Mouse (Mus musculus): Measurements from ENCODE around the gene Farp1. TPM values are rescaled to one million over a fixed set of nuclear protein-coding genes. Genes with fewer than 3 reads are reported as not detected.

Gene Farp1
- polyA plus RNA-seq, 1 experiment from 2014 or later: 36.1 TPM

DNA sequence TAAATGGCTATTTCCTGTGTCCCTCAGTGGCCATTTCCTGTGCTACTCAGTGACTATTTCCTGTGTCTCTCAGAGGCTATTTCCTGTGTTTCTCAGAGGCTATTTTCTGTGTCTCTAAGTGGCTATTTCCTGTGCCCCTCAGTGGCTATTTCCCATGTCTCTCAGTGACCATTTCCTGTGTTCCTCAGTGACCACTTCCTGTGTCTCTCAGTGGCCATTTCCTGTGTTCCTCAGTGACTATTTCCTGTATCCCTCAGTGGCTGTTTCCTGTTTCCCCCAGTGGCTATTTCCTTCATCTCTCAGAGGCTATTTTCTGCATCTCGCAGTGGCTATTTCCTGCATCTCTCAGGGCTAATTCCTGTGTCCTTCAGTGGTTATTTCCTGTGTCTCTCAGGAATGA lies 129.9 kb downstream of the Farp1 start:
- 78% methylated on average over 1 of the region's 1 CpGs for whole genome bisulfite sequencing

DNA sequence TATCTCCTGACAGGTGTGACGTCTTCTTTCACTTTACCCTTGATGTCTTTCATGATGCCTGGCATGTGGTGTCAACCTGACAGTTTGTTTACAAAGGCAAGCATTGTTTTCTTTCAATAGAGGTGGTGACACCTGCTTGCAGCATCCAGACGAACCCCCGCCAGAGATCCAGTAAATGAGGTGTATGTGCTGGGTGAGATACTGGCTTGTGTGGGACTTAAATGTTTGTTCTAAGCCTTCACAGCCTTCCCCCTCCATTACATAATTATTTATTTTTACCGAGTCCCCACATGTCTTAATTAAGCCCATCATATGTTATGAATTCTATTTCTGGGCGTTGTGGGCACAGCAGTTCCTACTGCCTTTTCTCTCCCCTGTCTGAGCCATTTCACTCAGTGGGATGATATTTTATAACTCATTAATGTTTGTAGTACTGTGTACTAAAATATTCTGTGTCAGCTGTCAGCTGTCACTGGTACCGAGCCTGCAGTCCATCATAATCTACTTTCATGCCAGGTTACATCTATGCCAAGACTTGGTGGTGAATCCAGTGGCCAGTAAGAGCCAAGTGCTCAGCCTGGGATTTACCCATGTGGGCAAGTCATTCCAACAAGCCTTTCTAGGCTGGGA lies 130.5 kb downstream of the Farp1 start:
- DNase-seq (ENCODE audit: low spot score): no peak
- Histone ChIP-seq H3K4me1 (peaks cover 50% of the 10 kb centered on the region), H3K36me3 (no peaks in the 10 kb centered on the region; the same call in 1 of the 2 replicates), H3K27me3 (ENCODE audit: insufficient read depth, poor library complexity, severe bottlenecking) (no peaks in the 10 kb centered on the region), H3K27ac (no peak overlapping the region), H3K9me3 (no peaks in the 10 kb centered on the region), H3K4me3 (no peak overlapping the region)
- 75% methylated on average over 6 of the region's 6 CpGs for WGBS

More for the DNA sequence above, 129.9 kb downstream of the Farp1 start:
- no peaks in the 10 kb centered on the region for H3K27me3 ChIP-seq (ENCODE audit: insufficient read depth, poor library complexity, severe bottlenecking)
- no peaks in the 10 kb centered on the region; the same call in 1 of the 2 replicates for H3K36me3 ChIP-seq
- peaks cover 48% of the 10 kb centered on the region for H3K4me1 ChIP-seq
- H3K9me3 ChIP-seq: no peaks in the 10 kb centered on the region
- no peak for DNase-seq (ENCODE audit: low spot score)
- H3K4me3 ChIP-seq: no peak overlapping the region
- H3K27ac ChIP-seq: peak overlapping the region; percentile 67

- no peaks in the 10 kb centered on the region; the same call in 1 of the 2 replicates for H3K36me3 ChIP-seq
- no peak for DNase-seq (ENCODE audit: low spot score)
- no peaks in the 10 kb centered on the region for H3K9me3 ChIP-seq
- H3K4me1 ChIP-seq: peaks cover 48% of the 10 kb centered on the region
- 67% methylated on average over 7 of the region's 7 CpGs for WGBS
- peak overlapping the region; percentile 48; the same call in 1 of the 2 replicates for H3K27ac ChIP-seq
- H3K27me3 ChIP-seq (ENCODE audit: insufficient read depth, poor library complexity, severe bottlenecking): no peaks in the 10 kb centered on the region
- no peak overlapping the region for H3K4me3 ChIP-seq
Measured at GRCm38 (mm10) chr14:121166038-121166436, 131.0 kb downstream of the Farp1 start.

- peaks cover 45% of the 10 kb centered on the region for H3K4me1 ChIP-seq
- H3K36me3 ChIP-seq: no peaks in the 10 kb centered on the region; the same call in 1 of the 2 replicates
- 76% methylated on average over 3 of the region's 3 CpGs for WGBS
- DNase-seq (ENCODE audit: low spot score): no peak
- no peak overlapping the region for H3K27ac ChIP-seq
- H3K9me3 ChIP-seq: no peaks in the 10 kb centered on the region
- H3K4me3 ChIP-seq: no peak overlapping the region
- H3K27me3 ChIP-seq (ENCODE audit: insufficient read depth, poor library complexity, severe bottlenecking): no peaks in the 10 kb centered on the region
Measured at GRCm38 (mm10) chr14:121168716-121169115, 133.7 kb downstream of the Farp1 start.

- no peak for DNase-seq (ENCODE audit: low spot score)
- Histone ChIP-seq H3K4me3 (no peak overlapping the region), H3K9me3 (no peaks in the 10 kb centered on the region), H3K4me1 (peaks cover 40% of the 10 kb centered on the region), H3K27ac (no peak overlapping the region), H3K36me3 (0 out of 2 replicates have a peak, but pooled peaks cover 2% of the 10 kb centered on the region), H3K27me3 (ENCODE audit: insufficient read depth, poor library complexity, severe bottlenecking) (no peaks in the 10 kb centered on the region)
- WGBS: 56% methylated on average over 9 of the region's 9 CpGs
Measured at GRCm38 (mm10) chr14:121170321-121170720, 135.3 kb downstream of the Farp1 start.

GRCm38 (mm10) chr14:121172065-121173036 lies 137.4 kb downstream of the Farp1 start:
- no peak overlapping the region for H3K4me3 ChIP-seq
- H3K36me3 ChIP-seq: 0 out of 2 replicates have a peak, but pooled peaks cover 4% of the 10 kb centered on the region
- H3K4me1 ChIP-seq: peaks cover 26% of the 10 kb centered on the region
- H3K9me3 ChIP-seq: no peaks in the 10 kb centered on the region
- H3K27ac ChIP-seq: no peak overlapping the region
- no peak for DNase-seq (ENCODE audit: low spot score)
- WGBS: 78% methylated on average over 19 of the region's 19 CpGs
- H3K27me3 ChIP-seq (ENCODE audit: insufficient read depth, poor library complexity, severe bottlenecking): no peaks in the 10 kb centered on the region

GRCm38 (mm10) chr14:121175385-121175784 lies 140.4 kb downstream of the Farp1 start:
- H3K27ac ChIP-seq: no peak overlapping the region
- H3K4me1 ChIP-seq: peaks cover 21% of the 10 kb centered on the region
- no peak for DNase-seq (ENCODE audit: low spot score)
- no peaks in the 10 kb centered on the region for H3K27me3 ChIP-seq (ENCODE audit: insufficient read depth, poor library complexity, severe bottlenecking)
- H3K4me3 ChIP-seq: no peak overlapping the region
- H3K9me3 ChIP-seq: no peaks in the 10 kb centered on the region
- 65% methylated on average over 9 of the region's 9 CpGs for WGBS
- 0 out of 2 replicates have a peak, but pooled peaks cover 4% of the 10 kb centered on the region for H3K36me3 ChIP-seq

- peaks cover 23% of the 10 kb centered on the region for H3K4me1 ChIP-seq
- H3K27ac ChIP-seq: no peak overlapping the region
- DNase-seq (ENCODE audit: low spot score): no peak
- no peaks in the 10 kb centered on the region for H3K9me3 ChIP-seq
- H3K27me3 ChIP-seq (ENCODE audit: insufficient read depth, poor library complexity, severe bottlenecking): no peaks in the 10 kb centered on the region
- 77% methylated on average over 4 of the region's 4 CpGs for WGBS
- no peak overlapping the region for H3K4me3 ChIP-seq
- H3K36me3 ChIP-seq: 0 out of 2 replicates have a peak, but pooled peaks cover 4% of the 10 kb centered on the region
Measured at GRCm38 (mm10) chr14:121175861-121176260, 140.9 kb downstream of the Farp1 start.

GRCm38 (mm10) chr14:121177907-121178306 lies 142.9 kb downstream of the Farp1 start:
- Histone ChIP-seq H3K9me3 (no peaks in the 10 kb centered on the region), H3K4me1 (peaks cover 21% of the 10 kb centered on the region; the same call in 1 of the 2 replicates), H3K27me3 (ENCODE audit: insufficient read depth, poor library complexity, severe bottlenecking) (no peaks in the 10 kb centered on the region), H3K36me3 (0 out of 2 replicates have a peak, but pooled peaks cover 4% of the 10 kb centered on the region), H3K4me3 (no peak overlapping the region), H3K27ac (no peak overlapping the region)
- 85% methylated on average over 6 of the region's 6 CpGs for WGBS
- DNase-seq (ENCODE audit: low spot score): no peak

DNA sequence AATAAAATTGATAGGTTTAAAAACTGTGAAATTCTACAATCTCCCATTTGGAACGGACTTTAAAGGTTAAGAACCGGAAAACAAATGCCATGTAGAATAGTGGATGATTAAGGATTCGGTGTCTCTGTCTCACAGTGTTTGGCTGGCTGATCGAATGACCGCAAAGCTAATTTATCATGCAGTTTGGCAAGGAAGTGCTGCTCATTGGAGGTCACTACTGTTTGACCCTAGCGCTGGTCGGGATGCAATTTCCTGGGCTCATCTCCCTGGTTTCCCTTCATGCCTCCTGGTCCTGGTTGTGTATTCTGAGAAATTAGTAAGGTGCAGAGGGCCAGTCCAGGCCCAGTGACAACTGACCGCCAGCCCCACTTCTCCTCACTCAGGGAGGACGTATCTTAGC lies 145.6 kb downstream of the Farp1 start:
- Histone ChIP-seq H3K27me3 (ENCODE audit: insufficient read depth, poor library complexity, severe bottlenecking) (no peaks in the 10 kb centered on the region), H3K4me3 (no peak overlapping the region), H3K27ac (no peak overlapping the region), H3K9me3 (no peaks in the 10 kb centered on the region), H3K36me3 (0 out of 2 replicates have a peak, but pooled peaks cover 4% of the 10 kb centered on the region), H3K4me1 (peaks cover 16% of the 10 kb centered on the region; the same call in 1 of the 2 replicates)
- 80% methylated on average over 9 of the region's 9 CpGs for WGBS
- DNase-seq (ENCODE audit: low spot score): no peak

DNA sequence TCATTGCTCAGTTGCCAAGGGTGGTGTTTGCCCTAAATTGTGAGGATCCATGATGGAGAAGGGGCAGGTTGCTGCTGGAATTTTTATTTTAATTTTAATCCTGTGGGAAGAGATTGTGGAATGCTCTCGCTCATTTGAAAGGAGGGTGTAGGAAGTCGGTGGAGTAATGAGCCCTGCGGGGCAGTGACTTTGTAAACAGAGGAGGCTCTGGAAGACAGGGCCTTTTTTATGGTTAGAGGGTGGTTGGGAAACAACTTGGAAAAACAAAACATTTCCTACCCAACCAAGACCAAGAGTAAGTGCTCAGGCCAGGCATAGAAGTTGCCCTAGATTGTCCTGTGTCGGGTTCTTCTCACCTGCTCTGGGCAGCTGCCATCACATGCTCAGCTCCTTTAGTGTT lies 146.8 kb downstream of the Farp1 start:
- Histone ChIP-seq H3K4me1 (peaks cover 16% of the 10 kb centered on the region; the same call in 1 of the 2 replicates), H3K4me3 (no peak overlapping the region), H3K9me3 (no peaks in the 10 kb centered on the region), H3K36me3 (peaks cover 5% of the 10 kb centered on the region; the same call in 1 of the 2 replicates), H3K27ac (no peak overlapping the region), H3K27me3 (ENCODE audit: insufficient read depth, poor library complexity, severe bottlenecking) (no peaks in the 10 kb centered on the region)
- 66% methylated on average over 4 of the region's 4 CpGs for WGBS
- no peak for DNase-seq (ENCODE audit: low spot score)

DNA sequence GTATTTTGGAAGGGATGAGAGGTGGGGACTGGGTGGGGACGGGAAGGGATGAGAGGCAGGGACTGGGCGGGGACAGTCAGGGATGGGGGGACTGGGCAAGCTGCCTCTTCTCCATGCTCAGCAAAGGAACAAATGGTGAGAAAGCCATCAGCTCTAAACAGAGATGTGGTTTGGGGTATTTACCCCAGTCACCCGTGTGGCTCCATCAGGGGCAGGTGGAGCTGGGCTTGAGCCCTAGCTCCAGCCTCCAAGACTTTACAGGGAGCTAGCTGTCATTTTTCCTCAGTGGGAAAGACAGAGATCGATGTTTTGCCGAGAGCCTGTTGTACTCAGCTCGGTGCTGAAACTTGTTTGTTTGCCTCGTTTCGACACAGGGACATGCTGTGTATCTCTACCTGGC lies 148.0 kb downstream of the Farp1 start:
- Histone ChIP-seq H3K4me3 (no peak overlapping the region), H3K4me1 (peaks cover 16% of the 10 kb centered on the region; the same call in 1 of the 2 replicates), H3K27ac (no peak overlapping the region), H3K9me3 (no peaks in the 10 kb centered on the region), H3K36me3 (peaks cover 17% of the 10 kb centered on the region), H3K27me3 (ENCODE audit: insufficient read depth, poor library complexity, severe bottlenecking) (no peaks in the 10 kb centered on the region)
- 71% methylated on average over 8 of the region's 8 CpGs for WGBS
- no peak for DNase-seq (ENCODE audit: low spot score)
